Mouse (Mus musculus) liver, embryonic 12.5 days (tissue): ENCODE measurements around the gene 1500011B03Rik. TPM values are rescaled to one million over a fixed set of nuclear protein-coding genes. Genes with fewer than 3 reads are reported as not detected.

Experiments used
- ATAC-seq: fragments of 200-750 bp; cut with Nextera tagmentation; 2 replicates; pipeline ENCODE4 v1.8.0; 2017; ENCODE audit warnings: moderate number of reproducible peaks, mild to moderate bottlenecking, moderate library complexity
- H3K27ac ChIP-seq: fragments of 300-500 bp; sonication (generic); 2 replicates; pipeline ENCODE4 v1.5.1; 2016; ENCODE audit warnings: mild to moderate bottlenecking
- H3K27me3 ChIP-seq: fragments of 300-500 bp; sonication (generic); replicated peaks from 2 replicates; pipeline ENCODE4 v1.6.1; 2016; ENCODE audit warnings: mild to moderate bottlenecking, moderate library complexity
- H3K36me3 ChIP-seq: fragments of 300-500 bp; sonication (generic); 2 replicates; pipeline ENCODE4 v1.6.1; 2016; ENCODE audit warnings: mild to moderate bottlenecking, moderate library complexity
- H3K4me1 ChIP-seq: fragments of 300-500 bp; sonication (generic); 2 replicates; pipeline ENCODE4 v1.6.1; 2016
- H3K4me2 ChIP-seq: fragments of 300-500 bp; sonication (generic); 2 replicates; pipeline ENCODE4 v1.6.1; 2016; ENCODE audit warnings: mild to moderate bottlenecking, moderate library complexity
- H3K4me3 ChIP-seq: fragments of 300-500 bp; sonication (generic); 2 replicates; pipeline ENCODE4 v1.5.1; 2016; ENCODE audit warnings: mild to moderate bottlenecking, moderate library complexity
- H3K9ac ChIP-seq: fragments of 300-500 bp; sonication (generic); 2 replicates; pipeline ENCODE4 v1.6.1; 2016; ENCODE audit warnings: mild to moderate bottlenecking, moderate library complexity
- H3K9me3 ChIP-seq: fragments of 300-500 bp; sonication (generic); replicated peaks from 2 replicates; pipeline ENCODE4 v1.6.1; 2016; ENCODE audit warnings: mild to moderate bottlenecking, moderate library complexity
- WGBS: fragments of 180-500 bp; shearing (Covaris S2); methylation state at CpG from one replicate; pipeline ENCODE4 v1.1.7; 2016; ENCODE audit not compliant: insufficient replicate concordance; 5-methylcytosine and 5-hydroxymethylcytosine counted together
- microRNA-seq: library from miRNA; unstranded; fragments of <30 nt; microRNA quantifications from one replicate; pipeline ENCODE4, GENCODE M21; 2017
- polyA plus RNA-seq: library from polyadenylated mRNA; unstranded; fragments of >200 nt; fragmentation: Nextera tagmentation; extraction: Ambion mirVana; gene quantifications from 2 replicates; pipeline ENCODE4 v1.2.1, GENCODE M21; 2016

1500011B03Rik gene
- polyA plus RNA-seq, 1 experiment from 2014 or later, result 37.4 TPM

DNA sequence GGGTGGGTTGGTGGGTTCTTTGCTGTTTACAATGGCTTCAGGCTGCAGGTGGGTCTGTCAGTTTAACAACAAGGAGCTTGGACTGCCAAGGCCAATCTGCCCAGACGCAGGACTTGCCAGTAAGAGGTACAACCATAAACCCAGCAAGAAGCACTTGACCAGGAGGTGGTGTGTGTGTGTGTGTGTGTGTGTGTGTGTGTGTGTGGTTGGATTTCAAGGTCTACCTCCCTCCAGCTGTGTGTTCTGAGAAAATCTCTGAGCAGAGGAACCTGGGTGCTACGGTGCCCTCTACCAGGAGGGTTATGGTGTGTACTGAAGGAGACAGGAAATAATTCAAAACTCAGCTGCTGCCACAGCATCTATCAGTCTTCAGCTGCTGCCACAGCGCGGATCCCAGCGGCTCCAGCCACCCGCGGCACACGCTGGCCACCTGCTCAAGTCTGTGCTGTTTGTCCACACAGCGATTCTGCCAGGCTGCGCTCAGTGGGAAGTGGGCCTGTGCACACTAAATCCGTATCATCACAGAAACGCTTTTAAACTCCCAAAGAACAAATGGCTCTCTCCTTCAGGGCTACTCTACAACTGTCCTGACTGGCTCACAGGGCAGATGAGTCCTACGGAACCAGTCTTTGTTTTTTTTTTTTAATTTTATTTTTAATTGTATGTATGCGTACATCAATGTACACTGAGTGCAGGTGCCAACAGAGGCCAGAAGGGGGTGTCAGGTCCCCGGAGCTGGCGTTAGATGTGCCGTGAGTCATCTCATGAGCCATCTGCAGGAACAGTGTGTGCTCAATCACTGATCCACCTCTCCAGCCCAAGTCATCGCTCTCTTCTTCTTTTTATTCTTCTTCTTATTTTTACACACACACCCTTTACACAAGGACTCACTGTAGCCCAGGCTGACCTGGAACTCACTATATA lies 58.2 kb downstream of the 1500011B03Rik start:
- Histone ChIP-seq H3K4me1 (peaks cover 20% of the 10 kb centered on the region), H3K9me3 (no peaks in the 10 kb centered on the region), H3K4me3 (no peak overlapping the region), H3K9ac (no peak overlapping the region), H3K36me3 (peaks cover 78% of the 10 kb centered on the region), H3K27ac (no peak overlapping the region), H3K27me3 (no peaks in the 10 kb centered on the region), H3K4me2 (no peak overlapping the region)
- ATAC-seq, result no peak
- 86% methylated on average over 18 of the region's 18 CpGs for WGBS

DNA sequence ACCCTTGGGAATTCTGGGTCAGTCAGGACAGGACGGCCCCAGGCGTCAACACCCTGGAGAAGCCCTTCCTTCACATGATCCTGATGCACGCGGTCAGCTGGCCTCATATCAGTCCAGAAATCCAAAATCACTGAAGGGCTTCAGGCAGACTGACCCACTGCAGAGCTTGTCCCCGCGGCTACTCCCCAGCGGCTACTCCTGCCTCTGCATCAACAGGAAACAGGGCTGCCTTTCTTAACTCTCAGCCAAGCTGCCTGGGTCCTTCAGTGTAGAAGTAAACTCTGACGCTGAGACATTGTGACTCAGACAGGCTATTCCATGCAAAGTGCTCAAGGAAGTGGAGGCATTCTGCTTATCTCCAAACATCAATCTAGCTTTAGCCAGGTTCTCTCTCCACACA lies 61.3 kb downstream of the 1500011B03Rik start:
- WGBS, result 82% methylated on average over 8 of the region's 8 CpGs
- H3K36me3 ChIP-seq, result peaks cover 95% of the 10 kb centered on the region
- no peak overlapping the region for H3K4me2 ChIP-seq
- no peaks in the 10 kb centered on the region for H3K9me3 ChIP-seq
- H3K4me3 ChIP-seq, result no peak overlapping the region
- H3K4me1 ChIP-seq, result peaks cover 6% of the 10 kb centered on the region
- no peaks in the 10 kb centered on the region for H3K27me3 ChIP-seq
- H3K27ac ChIP-seq, result no peak overlapping the region
- no peak for ATAC-seq
- no peak overlapping the region for H3K9ac ChIP-seq

DNA sequence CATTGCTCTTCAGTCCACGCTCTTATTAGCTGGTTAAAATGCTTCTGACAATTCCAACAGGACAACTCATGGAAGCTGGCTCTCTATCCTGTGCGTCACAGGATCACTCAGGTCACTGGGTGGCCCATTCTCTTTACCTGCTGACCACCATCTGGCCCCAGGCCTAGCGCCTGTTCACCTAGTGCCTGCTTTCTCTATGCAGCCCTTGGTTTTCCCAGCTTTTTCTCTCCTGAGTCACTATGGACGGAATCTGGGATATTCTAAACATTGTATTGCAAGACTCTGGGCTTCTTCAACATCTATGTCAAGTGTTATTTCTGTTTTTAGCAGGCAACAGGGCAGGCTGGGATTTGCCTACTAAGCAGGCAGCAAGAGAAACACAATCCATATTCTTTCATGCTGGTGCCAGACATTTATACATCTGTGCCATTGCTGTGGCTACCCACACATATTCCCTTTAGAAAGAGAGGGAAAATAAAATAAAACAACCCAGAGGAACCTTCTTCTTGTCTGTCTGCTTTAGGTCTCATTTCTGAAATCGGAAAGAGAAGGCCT lies 63.7 kb downstream of the 1500011B03Rik start:
- Histone ChIP-seq H3K9ac (no peak overlapping the region), H3K4me2 (no peak overlapping the region), H3K27ac (no peak overlapping the region), H3K9me3 (no peaks in the 10 kb centered on the region), H3K27me3 (no peaks in the 10 kb centered on the region), H3K4me1 (no peaks in the 10 kb centered on the region), H3K36me3 (peaks cover 96% of the 10 kb centered on the region), H3K4me3 (no peak overlapping the region)
- ATAC-seq, result no peak
- 86% methylated on average over 5 of the region's 5 CpGs for WGBS

Small RNAs within 50 kb of the gene (microRNA-seq; reads per million reads assigned to microRNA genes)
- gene Mir6240, result 55.9 reads per million, percentile 42 among the genes with 10 or more reads in this experiment

Other genes starting within 250 kb of the 1500011B03Rik start
- 0.19 and 0.29 TPM in 2 replicates for gene Trpv4, start 165.0 kb downstream of the 1500011B03Rik start, polyA plus RNA-seq
- 41.9 and 44.0 TPM in 2 replicates for gene Gltp, start 132.5 kb downstream of the 1500011B03Rik start, polyA plus RNA-seq
- 6.2 and 7.5 TPM in 2 replicates for gene Tchp, start 115.7 kb downstream of the 1500011B03Rik start, polyA plus RNA-seq
- 85.2 and 87.5 TPM in 2 replicates for gene Ankrd13a, start 48.8 kb downstream of the 1500011B03Rik start, polyA plus RNA-seq
- 28.1 and 28.3 TPM in 2 replicates for gene Git2, start 48.0 kb downstream of the 1500011B03Rik start, polyA plus RNA-seq
- not detected in 2 replicates for gene 4930519G04Rik, start 30.2 kb upstream of the 1500011B03Rik start, polyA plus RNA-seq
- gene Gm9936, start 35.2 kb upstream of the 1500011B03Rik start, polyA plus RNA-seq, result not detected in 2 replicates
- gene Oasl2, start 73.5 kb upstream of the 1500011B03Rik start, polyA plus RNA-seq, result 3.5 and 3.9 TPM in 2 replicates
- 0.29 and 0.30 TPM in 2 replicates for gene Oasl1, start 99.8 kb upstream of the 1500011B03Rik start, polyA plus RNA-seq
- 22.1 and 25.2 TPM in 2 replicates for gene 2210016L21Rik, start 118.7 kb upstream of the 1500011B03Rik start, polyA plus RNA-seq
- 3.8 and 3.9 TPM in 2 replicates for gene Hnf1a, start 147.6 kb upstream of the 1500011B03Rik start, polyA plus RNA-seq
- 19.3 and 23.7 TPM in 2 replicates for gene Sppl3, start 187.7 kb upstream of the 1500011B03Rik start, polyA plus RNA-seq